Mouse (Mus musculus): ENCODE data around the gene Zer1. TPM values are rescaled to one million over a fixed set of nuclear protein-coding genes. Genes with fewer than 3 reads are reported as not detected.

The Zer1 gene
- total and polyA plus RNA-seq, 2 experiments from 2014 or later, result 14.0 to 99.2 TPM

DNA sequence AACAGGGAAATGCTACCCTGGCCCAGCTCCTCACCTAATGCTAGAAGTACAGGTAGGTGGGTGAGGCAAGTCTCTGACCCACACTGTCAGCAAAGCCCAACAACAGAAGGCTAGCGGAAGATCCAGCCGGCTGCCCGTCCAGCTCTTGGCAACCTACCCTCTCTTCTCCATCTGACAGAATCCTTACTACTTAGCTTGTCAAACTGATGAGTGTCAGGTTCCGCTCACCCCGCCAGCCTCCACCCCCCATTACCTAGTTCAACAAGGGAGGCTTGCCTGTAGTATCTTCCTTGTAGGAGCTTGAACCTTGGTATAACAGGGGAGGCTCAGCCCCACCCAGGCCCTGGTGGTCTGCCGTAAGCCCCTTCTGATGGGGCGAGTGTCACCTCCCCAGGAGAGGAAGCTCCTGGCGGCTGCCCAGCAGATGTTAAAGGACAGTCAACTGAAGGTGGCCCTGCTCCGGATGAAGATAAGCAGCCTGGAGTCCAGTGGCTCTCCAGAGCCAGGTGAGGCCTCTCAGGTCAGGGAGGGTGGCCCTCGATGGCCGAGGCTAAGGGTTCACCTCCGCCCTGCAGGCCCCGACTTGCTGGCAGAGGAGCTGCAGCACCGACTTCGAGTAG is 44.1 kb downstream of the Zer1 start:
- DNase-seq (ENCODE audit: low spot score) (no peak), ATAC-seq (no peak)
- no peak overlapping the region for H3K9ac ChIP-seq (replicated peaks; ENCODE audit: low read length)
- H3K27me3 ChIP-seq (ENCODE audit: insufficient read depth, low read length), result no peaks in the 10 kb centered on the region
- no peak for TF ChIP-seq CTCF (IDR thresholded peaks at IDR 0.05; ENCODE audit: low read depth)
- H3K27ac ChIP-seq, result no peak overlapping the region
- H3K4me1 ChIP-seq (ENCODE audit: insufficient read depth, low read length), result peaks cover 4% of the 10 kb centered on the region; the same call in 1 of the 2 replicates
- no peaks in the 10 kb centered on the region for H3K36me3 ChIP-seq (ENCODE audit: insufficient read depth, low read length)
- H3K4me3 ChIP-seq (ENCODE audit: low read length), result no peak overlapping the region
- H3K4me2 ChIP-seq (ENCODE audit: low read depth, low read length), result no peak overlapping the region
- no peaks in the 10 kb centered on the region for H3K9me3 ChIP-seq (ENCODE audit: low read length)
- 87% methylated on average over 15 of the region's 15 CpGs for WGBS

DNA sequence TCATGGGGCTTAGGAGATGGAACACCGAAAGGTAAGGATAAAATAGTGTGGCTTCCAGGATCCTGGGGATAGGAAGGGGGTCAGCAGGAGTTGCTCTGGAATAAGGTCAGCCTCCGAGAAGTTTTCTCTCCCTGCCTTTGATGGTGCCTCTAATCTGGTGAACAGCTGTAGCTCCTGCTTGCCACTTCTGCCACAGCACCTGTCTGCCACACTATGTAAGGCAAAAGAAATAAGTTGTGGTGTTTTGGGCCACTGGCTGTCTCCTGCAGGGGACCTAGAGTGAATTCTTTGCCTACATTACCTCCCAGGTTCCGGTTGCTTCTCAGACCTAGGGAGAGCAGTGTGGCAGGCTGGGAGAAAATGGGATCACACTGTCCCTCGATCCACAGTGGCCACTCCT is 45.6 kb downstream of the Zer1 start:
- Histone ChIP-seq H3K27me3 (ENCODE audit: insufficient read depth, low read length) (no peaks in the 10 kb centered on the region), H3K4me2 (ENCODE audit: low read depth, low read length) (no peak overlapping the region), H3K36me3 (ENCODE audit: insufficient read depth, low read length) (no peaks in the 10 kb centered on the region), H3K9me3 (ENCODE audit: low read length) (no peaks in the 10 kb centered on the region), H3K4me3 (ENCODE audit: low read length) (no peak overlapping the region), H3K9ac (replicated peaks; ENCODE audit: low read length) (no peak overlapping the region), H3K27ac (no peak overlapping the region), H3K4me1 (ENCODE audit: insufficient read depth, low read length) (no peaks in the 10 kb centered on the region)
- no peak for ATAC-seq
- no peak for DNase-seq (ENCODE audit: low spot score)
- no peak for TF ChIP-seq CTCF (IDR thresholded peaks at IDR 0.05; ENCODE audit: low read depth)
- 81% methylated on average over 4 of the region's 4 CpGs for WGBS

- peak; percentile 30 for ATAC-seq
- no peak overlapping the region; the same call in 1 of the 2 replicates for H3K4me3 ChIP-seq (ENCODE audit: low read length)
- no peaks in the 10 kb centered on the region for H3K4me1 ChIP-seq (ENCODE audit: insufficient read depth, low read length)
- H3K9me3 ChIP-seq (ENCODE audit: low read length), result no peaks in the 10 kb centered on the region
- WGBS, result 39% methylated on average over 10 of the region's 10 CpGs
- no peak overlapping the region for H3K9ac ChIP-seq (replicated peaks; ENCODE audit: low read length)
- no peaks in the 10 kb centered on the region for H3K27me3 ChIP-seq (ENCODE audit: insufficient read depth, low read length)
- H3K36me3 ChIP-seq (ENCODE audit: insufficient read depth, low read length), result no peaks in the 10 kb centered on the region
- no peak for DNase-seq (ENCODE audit: low spot score)
- no peak for TF ChIP-seq CTCF (IDR thresholded peaks at IDR 0.05; ENCODE audit: low read depth)
- no peak overlapping the region for H3K27ac ChIP-seq
- peak overlapping the region; percentile 85 for H3K4me2 ChIP-seq (ENCODE audit: low read depth, low read length)
Observed at GRCm38 (mm10) chr2:30078349-30078712, 46.1 kb downstream of the Zer1 start.

- Histone ChIP-seq H3K4me1 (ENCODE audit: insufficient read depth, low read length) (no peaks in the 10 kb centered on the region), H3K4me3 (ENCODE audit: low read length) (peak within 1 kb of the TSS; percentile 40), H3K27me3 (ENCODE audit: insufficient read depth, low read length) (no peaks in the 10 kb centered on the region), H3K36me3 (ENCODE audit: insufficient read depth, low read length) (0 out of 2 replicates have a peak, but pooled peaks cover 3% of the 10 kb centered on the region), H3K9me3 (ENCODE audit: low read length) (no peaks in the 10 kb centered on the region), H3K9ac (replicated peaks; ENCODE audit: low read length) (0 out of 2 replicates have a peak within 1 kb of the TSS, but pooled peaks have one; percentile 7), H3K27ac (0 out of 2 replicates have a peak within 1 kb of the TSS, but pooled peaks have one; percentile 16), H3K4me2 (ENCODE audit: low read depth, low read length) (peak within 1 kb of the TSS; percentile 85)
- ATAC-seq (peak; percentile 85), DNase-seq (ENCODE audit: low spot score) (peak; percentile 92)
- peak; percentile 82 for TF ChIP-seq CTCF (IDR thresholded peaks at IDR 0.05; ENCODE audit: low read depth)
- under 1% methylated on average over 53 of the region's 53 CpGs for WGBS
Observed at GRCm38 (mm10) chr2:30077502-30078348, 46.7 kb downstream of the Zer1 start, which contains the start of gene Pkn3. Pkn3 (plus strand) TSS chr2:30077684.

- H3K4me3 ChIP-seq (ENCODE audit: low read length), result peak overlapping the region; percentile 40; the same call in 1 of the 2 replicates
- H3K9me3 ChIP-seq (ENCODE audit: low read length), result no peaks in the 10 kb centered on the region
- H3K4me1 ChIP-seq (ENCODE audit: insufficient read depth, low read length), result no peaks in the 10 kb centered on the region
- H3K4me2 ChIP-seq (ENCODE audit: low read depth, low read length), result peak overlapping the region; percentile 85
- DNase-seq (ENCODE audit: low spot score) (no peak), ATAC-seq (peak; percentile 48)
- no peak for TF ChIP-seq CTCF (IDR thresholded peaks at IDR 0.05; ENCODE audit: low read depth)
- no peak overlapping the region for H3K27ac ChIP-seq
- H3K27me3 ChIP-seq (ENCODE audit: insufficient read depth, low read length), result no peaks in the 10 kb centered on the region
- WGBS, result 70% methylated on average over 6 of the region's 6 CpGs
- H3K9ac ChIP-seq (replicated peaks; ENCODE audit: low read length), result no peak overlapping the region
- H3K36me3 ChIP-seq (ENCODE audit: insufficient read depth, low read length), result 0 out of 2 replicates have a peak, but pooled peaks cover 6% of the 10 kb centered on the region
Observed at GRCm38 (mm10) chr2:30076959-30077358, 47.4 kb downstream of the Zer1 start.

DNA sequence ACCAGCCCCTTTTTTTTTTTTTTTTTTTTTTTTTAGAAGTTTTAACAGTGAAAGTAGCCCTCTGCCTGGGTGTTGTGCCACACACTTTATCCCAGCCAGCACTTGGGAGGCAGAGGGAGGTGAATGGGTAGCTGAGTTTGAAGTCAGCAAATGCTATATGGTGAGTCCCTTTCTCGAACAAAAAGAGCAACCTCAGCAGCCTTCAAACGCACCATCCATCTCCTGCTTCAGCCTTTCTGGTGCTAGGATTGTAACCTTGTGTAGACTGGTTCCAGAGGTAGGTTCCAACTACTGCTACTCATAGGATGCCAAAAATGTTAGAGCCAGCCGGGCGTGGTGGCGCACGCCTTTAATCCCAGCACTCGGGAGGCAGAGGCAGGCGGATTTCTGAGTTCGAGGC is 47.9 kb downstream of the Zer1 start:
- H3K27ac ChIP-seq, result no peak overlapping the region
- no peak for TF ChIP-seq CTCF (IDR thresholded peaks at IDR 0.05; ENCODE audit: low read depth)
- H3K36me3 ChIP-seq (ENCODE audit: insufficient read depth, low read length), result 0 out of 2 replicates have a peak, but pooled peaks cover 6% of the 10 kb centered on the region
- DNase-seq (ENCODE audit: low spot score) (no peak), ATAC-seq (no peak)
- H3K27me3 ChIP-seq (ENCODE audit: insufficient read depth, low read length), result no peaks in the 10 kb centered on the region
- no peaks in the 10 kb centered on the region for H3K4me1 ChIP-seq (ENCODE audit: insufficient read depth, low read length)
- H3K9ac ChIP-seq (replicated peaks; ENCODE audit: low read length), result no peak overlapping the region
- H3K4me3 ChIP-seq (ENCODE audit: low read length), result no peak overlapping the region
- H3K9me3 ChIP-seq (ENCODE audit: low read length), result no peaks in the 10 kb centered on the region
- WGBS, result 91% methylated on average over 9 of the region's 9 CpGs
- H3K4me2 ChIP-seq (ENCODE audit: low read depth, low read length), result no peak overlapping the region
